Mouse (Mus musculus): Measurements from ENCODE around the gene Sh3pxd2b. TPM values are rescaled to one million over a fixed set of nuclear protein-coding genes. Genes with fewer than 3 reads are reported as not detected.

Sh3pxd2b gene
- polyA plus RNA-seq, 1 experiment from 2014 or later, result 13.3 TPM

DNA sequence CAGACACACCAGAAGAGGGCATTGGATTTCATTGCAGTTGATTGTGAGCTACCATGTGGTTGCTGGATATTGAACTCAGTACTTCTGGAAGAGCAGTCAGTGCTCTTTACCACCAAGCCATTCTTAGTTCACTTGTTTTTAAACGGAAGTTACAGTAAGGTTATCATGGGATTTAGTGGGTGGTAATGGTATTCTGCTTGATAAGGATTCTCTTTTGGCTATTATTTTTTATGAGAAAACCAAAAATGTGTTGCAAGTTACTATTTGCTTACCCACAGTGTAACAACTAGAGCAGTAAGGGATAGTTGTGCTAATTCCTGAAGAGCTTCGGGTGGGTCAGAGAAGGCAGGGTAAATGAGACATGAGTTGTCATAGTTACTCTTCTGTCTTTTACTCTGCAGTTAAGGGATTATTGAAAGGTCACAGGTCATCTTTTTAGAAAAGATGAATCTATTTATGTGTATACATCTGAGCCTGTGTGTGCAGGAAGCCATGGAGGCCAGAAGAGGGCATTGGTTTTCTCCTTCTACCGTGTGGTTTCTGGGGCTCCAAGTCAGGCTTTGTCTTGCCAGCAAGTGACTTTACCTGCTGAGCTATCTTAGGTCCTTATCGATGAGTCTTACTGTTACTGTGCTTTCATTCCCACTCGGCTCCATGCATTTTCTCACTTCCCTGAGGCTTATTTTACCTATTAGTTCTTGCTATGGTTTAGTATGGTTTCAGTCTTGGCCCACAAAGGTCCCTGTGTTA, 128.0 kb downstream of the Sh3pxd2b start:
- 79% methylated on average over 5 of the region's 5 CpGs for WGBS
- Histone ChIP-seq H3K9ac (ENCODE audit: low read length) (no peak overlapping the region), H3K4me2 (ENCODE audit: low read length) (no peak overlapping the region), H3K27me3 (ENCODE audit: control insufficient read depth, insufficient read depth, low read length) (no peaks in the 10 kb centered on the region), H3K4me1 (ENCODE audit: control insufficient read depth in 2 of 2, insufficient read depth in 2 of 2, low read length in 2 of 2) (peaks cover 0 to 3% of the 10 kb centered on the region in 2 experiments; a peak in 1 of 4 replicates), H3K27ac (replicated peaks in 1 of 2; ENCODE audit: control insufficient read depth in 1 of 2, insufficient read depth in 1 of 2, low read depth in 2 of 2, low read length in 2 of 2) (no peak overlapping the region), H3K36me3 (ENCODE audit: control insufficient read depth, insufficient read depth, low read length) (no peaks in the 10 kb centered on the region), H3K9me3 (ENCODE audit: control insufficient read depth, low read length) (no peaks in the 10 kb centered on the region), H3K4me3 (ENCODE audit: control insufficient read depth in 1 of 2, insufficient read depth in 1 of 2, low read depth in 1 of 2, low read length in 2 of 2) (no peak overlapping the region)
- ATAC-seq (ENCODE audit: insufficient number of reproducible peaks, insufficient read depth, low FRiP score, low read depth), result no peak

Other genes with a start within 250 kb of the Sh3pxd2b start
- 0.05 TPM in 1 of 2 replicates, not detected in the other for gene Il9r, start 147.5 kb upstream of the Sh3pxd2b start, polyA plus RNA-seq (2014; fragmentation: Nextera tagmentation; extraction: Ambion mirVana)
- gene Snrnp25, start 142.4 kb upstream of the Sh3pxd2b start, polyA plus RNA-seq (2014; fragmentation: Nextera tagmentation; extraction: Ambion mirVana), result 46.1 and 49.5 TPM in 2 replicates
- gene Rhbdf1, start 125.5 kb upstream of the Sh3pxd2b start, polyA plus RNA-seq (2014; fragmentation: Nextera tagmentation; extraction: Ambion mirVana), result 26.6 TPM in 2 replicates
- gene Mpg, start 121.3 kb upstream of the Sh3pxd2b start, polyA plus RNA-seq (2014; fragmentation: Nextera tagmentation; extraction: Ambion mirVana), result 19.3 and 20.6 TPM in 2 replicates
- 33.2 and 33.9 TPM in 2 replicates for gene Nprl3, start 80.1 kb upstream of the Sh3pxd2b start, polyA plus RNA-seq (2014; fragmentation: Nextera tagmentation; extraction: Ambion mirVana)
- 300 and 380 TPM in 2 replicates for gene Hba-x, start 71.4 kb upstream of the Sh3pxd2b start, polyA plus RNA-seq (2014; fragmentation: Nextera tagmentation; extraction: Ambion mirVana)
- gene Hba-a1, start 64.3 kb upstream of the Sh3pxd2b start, polyA plus RNA-seq (2014; fragmentation: Nextera tagmentation; extraction: Ambion mirVana), result 7,195 and 12,752 TPM in 2 replicates
- 1.5 and 2.1 TPM in 2 replicates for gene Hbq1b, start 60.9 kb upstream of the Sh3pxd2b start, polyA plus RNA-seq (2014; fragmentation: Nextera tagmentation; extraction: Ambion mirVana)
- gene Hba-a2, start 51.3 kb upstream of the Sh3pxd2b start, polyA plus RNA-seq (2014; fragmentation: Nextera tagmentation; extraction: Ambion mirVana), result 18,791 and 33,479 TPM in 2 replicates
- 1.2 and 2.5 TPM in 2 replicates for gene Hbq1a, start 47.8 kb upstream of the Sh3pxd2b start, polyA plus RNA-seq (2014; fragmentation: Nextera tagmentation; extraction: Ambion mirVana)
- gene Ubtd2, start 107.5 kb downstream of the Sh3pxd2b start, polyA plus RNA-seq (2014; fragmentation: Nextera tagmentation; extraction: Ambion mirVana), result 30.2 and 32.4 TPM in 2 replicates
- 0.35 TPM in 1 of 2 replicates, not detected in the other for gene Efcab9, start 184.3 kb downstream of the Sh3pxd2b start, polyA plus RNA-seq (2014; fragmentation: Nextera tagmentation; extraction: Ambion mirVana)
- 1.6 and 2.2 TPM in 2 replicates for gene Stk10, start 185.5 kb downstream of the Sh3pxd2b start, polyA plus RNA-seq (2014; fragmentation: Nextera tagmentation; extraction: Ambion mirVana)

Data from heart, embryonic 14.5 days (tissue).